Mouse (Mus musculus): ENCODE data around the gene Tmem30c. TPM values are rescaled to one million over a fixed set of nuclear protein-coding genes. Genes with fewer than 3 reads are reported as not detected.
A peak's percentile ranks its signal among the peaks of the same experiment; 100 is the strongest.

Tmem30c gene
- polyA plus RNA-seq, 1 experiment from 2014 or later = 0.24 TPM

DNA sequence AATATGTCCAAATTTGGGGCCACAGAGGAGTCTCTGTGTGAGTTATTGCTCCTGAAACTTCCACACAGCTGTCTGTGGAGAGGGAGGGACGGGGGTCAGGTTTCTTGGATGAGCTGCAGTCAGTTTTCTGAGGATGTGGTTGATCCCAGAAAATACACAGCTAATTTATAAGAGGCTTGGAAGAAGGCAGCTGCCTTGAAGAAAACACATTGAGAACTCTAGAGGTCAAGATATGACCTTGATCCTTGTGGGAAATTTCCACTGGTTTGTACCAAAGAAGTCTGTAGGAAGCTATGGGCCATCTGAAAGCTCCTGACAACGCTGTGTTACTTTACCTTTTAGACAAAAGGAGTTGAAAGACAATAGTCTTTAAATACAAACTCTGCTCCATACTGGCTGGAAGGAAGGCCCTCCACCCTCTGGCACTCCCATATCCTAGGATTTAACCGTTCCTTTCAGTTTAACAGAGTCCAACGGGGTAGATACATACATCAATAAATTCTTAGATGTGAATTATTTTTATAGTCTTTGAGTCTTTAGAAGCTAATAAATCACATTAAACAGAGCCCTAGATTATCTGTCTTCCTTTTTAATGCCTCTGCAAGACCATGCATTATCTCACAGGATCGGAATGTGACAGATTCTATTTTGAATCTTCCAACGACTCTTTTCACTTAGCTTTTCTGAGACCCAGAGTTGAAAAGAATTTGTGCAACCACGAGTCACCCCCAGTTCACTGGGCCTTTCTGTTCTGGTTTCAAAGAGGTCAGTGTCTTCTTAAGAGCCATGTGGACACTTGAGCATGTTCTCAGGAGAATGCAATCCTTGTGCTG is 40.9 kb downstream of the Tmem30c start:
- WGBS = 54% methylated on average over 7 of the region's 7 CpGs
- H3K27me3 ChIP-seq (ENCODE audit: control insufficient read depth, insufficient read depth, low read length) = no peaks in the 10 kb centered on the region
- H3K4me1 ChIP-seq (replicated peaks; ENCODE audit: control insufficient read depth, insufficient read depth, low read length) = no peaks in the 10 kb centered on the region
- DNase-seq (ENCODE audit: low spot score) (no peak), ATAC-seq (replicated peaks; ENCODE audit: low FRiP score) (no peak)
- no peak overlapping the region for H3K4me3 ChIP-seq (ENCODE audit: low read depth, low read length)
- no peak overlapping the region for H3K4me2 ChIP-seq (ENCODE audit: low read depth, low read length, severe bottlenecking)
- no peaks in the 10 kb centered on the region for H3K36me3 ChIP-seq (ENCODE audit: control insufficient read depth, insufficient read depth, low read length)
- no peak overlapping the region for H3K9ac ChIP-seq (ENCODE audit: low read length)
- no peaks in the 10 kb centered on the region for H3K9me3 ChIP-seq (ENCODE audit: control insufficient read depth, low read length)
- no peak overlapping the region for H3K27ac ChIP-seq (ENCODE audit: low read depth, low read length)

GRCm38 (mm10) chr16:57250991-57251390 is 41.7 kb downstream of the Tmem30c start:
- ATAC-seq (replicated peaks; ENCODE audit: low FRiP score) (no peak), DNase-seq (ENCODE audit: low spot score) (no peak)
- Histone ChIP-seq H3K27me3 (ENCODE audit: control insufficient read depth, insufficient read depth, low read length) (no peaks in the 10 kb centered on the region), H3K36me3 (ENCODE audit: control insufficient read depth, insufficient read depth, low read length) (no peaks in the 10 kb centered on the region), H3K9ac (ENCODE audit: low read length) (no peak overlapping the region), H3K4me2 (ENCODE audit: low read depth, low read length, severe bottlenecking) (no peak overlapping the region), H3K4me1 (replicated peaks; ENCODE audit: control insufficient read depth, insufficient read depth, low read length) (no peaks in the 10 kb centered on the region), H3K27ac (ENCODE audit: low read depth, low read length) (no peak overlapping the region), H3K4me3 (ENCODE audit: low read depth, low read length) (no peak overlapping the region), H3K9me3 (ENCODE audit: control insufficient read depth, low read length) (no peaks in the 10 kb centered on the region)
- WGBS = 88% methylated on average over 4 of the region's 4 CpGs

- Histone ChIP-seq H3K27me3 (ENCODE audit: control insufficient read depth, insufficient read depth, low read length) (no peaks in the 10 kb centered on the region), H3K4me3 (ENCODE audit: low read depth, low read length) (no peak overlapping the region), H3K9ac (ENCODE audit: low read length) (no peak overlapping the region), H3K4me1 (replicated peaks; ENCODE audit: control insufficient read depth, insufficient read depth, low read length) (no peaks in the 10 kb centered on the region), H3K27ac (ENCODE audit: low read depth, low read length) (no peak overlapping the region), H3K9me3 (ENCODE audit: control insufficient read depth, low read length) (no peaks in the 10 kb centered on the region), H3K4me2 (ENCODE audit: low read depth, low read length, severe bottlenecking) (no peak overlapping the region), H3K36me3 (ENCODE audit: control insufficient read depth, insufficient read depth, low read length) (no peaks in the 10 kb centered on the region)
- WGBS = 94% methylated on average over 4 of the region's 4 CpGs
- ATAC-seq (replicated peaks; ENCODE audit: low FRiP score) = no peak
- DNase-seq (ENCODE audit: low spot score) = no peak
Measured at GRCm38 (mm10) chr16:57247464-57247863, 45.2 kb downstream of the Tmem30c start.

DNA sequence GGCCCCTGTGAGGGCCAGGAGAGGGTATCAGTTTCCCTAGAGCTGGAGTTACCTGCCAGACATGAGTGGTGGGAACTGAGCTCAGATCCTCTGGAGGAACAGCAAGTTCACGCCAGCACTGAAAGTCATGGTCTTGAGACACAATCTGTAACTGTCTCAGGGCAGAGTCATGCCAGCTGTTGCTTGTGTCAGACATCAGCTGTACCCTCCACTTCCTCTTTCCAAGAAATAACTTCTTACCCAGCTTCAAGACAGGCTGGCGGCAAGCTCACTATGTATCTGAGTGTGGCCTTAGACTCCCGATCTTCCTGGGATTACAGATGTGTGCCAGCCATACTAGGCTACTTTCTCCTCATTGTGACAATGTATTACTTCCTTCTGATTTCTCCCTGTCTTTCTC is 46.1 kb downstream of the Tmem30c start:
- Histone ChIP-seq H3K4me1 (replicated peaks; ENCODE audit: control insufficient read depth, insufficient read depth, low read length) (no peaks in the 10 kb centered on the region), H3K9me3 (ENCODE audit: control insufficient read depth, low read length) (no peaks in the 10 kb centered on the region), H3K4me3 (ENCODE audit: low read depth, low read length) (no peak overlapping the region), H3K36me3 (ENCODE audit: control insufficient read depth, insufficient read depth, low read length) (no peaks in the 10 kb centered on the region), H3K9ac (ENCODE audit: low read length) (no peak overlapping the region), H3K27ac (ENCODE audit: low read depth, low read length) (no peak overlapping the region), H3K4me2 (ENCODE audit: low read depth, low read length, severe bottlenecking) (no peak overlapping the region), H3K27me3 (ENCODE audit: control insufficient read depth, insufficient read depth, low read length) (no peaks in the 10 kb centered on the region)
- ATAC-seq (replicated peaks; ENCODE audit: low FRiP score) (no peak), DNase-seq (ENCODE audit: low spot score) (no peak)
- WGBS = 95% methylated on average over 3 of the region's 3 CpGs

GRCm38 (mm10) chr16:57243858-57244248 is 48.8 kb downstream of the Tmem30c start:
- H3K4me1 ChIP-seq (replicated peaks; ENCODE audit: control insufficient read depth, insufficient read depth, low read length) = no peaks in the 10 kb centered on the region
- no peaks in the 10 kb centered on the region for H3K27me3 ChIP-seq (ENCODE audit: control insufficient read depth, insufficient read depth, low read length)
- 12% methylated on average over 6 of the region's 6 CpGs for WGBS
- peak; percentile 78 for DNase-seq (ENCODE audit: low spot score)
- H3K4me3 ChIP-seq (ENCODE audit: low read depth, low read length) = no peak overlapping the region
- 0 out of 2 replicates have a peak, but pooled peaks have one; percentile 21 for ATAC-seq (replicated peaks; ENCODE audit: low FRiP score)
- no peak overlapping the region for H3K9ac ChIP-seq (ENCODE audit: low read length)
- H3K9me3 ChIP-seq (ENCODE audit: control insufficient read depth, low read length) = no peaks in the 10 kb centered on the region
- no peaks in the 10 kb centered on the region for H3K36me3 ChIP-seq (ENCODE audit: control insufficient read depth, insufficient read depth, low read length)
- no peak overlapping the region for H3K4me2 ChIP-seq (ENCODE audit: low read depth, low read length, severe bottlenecking)
- no peak overlapping the region for H3K27ac ChIP-seq (ENCODE audit: low read depth, low read length)

DNA sequence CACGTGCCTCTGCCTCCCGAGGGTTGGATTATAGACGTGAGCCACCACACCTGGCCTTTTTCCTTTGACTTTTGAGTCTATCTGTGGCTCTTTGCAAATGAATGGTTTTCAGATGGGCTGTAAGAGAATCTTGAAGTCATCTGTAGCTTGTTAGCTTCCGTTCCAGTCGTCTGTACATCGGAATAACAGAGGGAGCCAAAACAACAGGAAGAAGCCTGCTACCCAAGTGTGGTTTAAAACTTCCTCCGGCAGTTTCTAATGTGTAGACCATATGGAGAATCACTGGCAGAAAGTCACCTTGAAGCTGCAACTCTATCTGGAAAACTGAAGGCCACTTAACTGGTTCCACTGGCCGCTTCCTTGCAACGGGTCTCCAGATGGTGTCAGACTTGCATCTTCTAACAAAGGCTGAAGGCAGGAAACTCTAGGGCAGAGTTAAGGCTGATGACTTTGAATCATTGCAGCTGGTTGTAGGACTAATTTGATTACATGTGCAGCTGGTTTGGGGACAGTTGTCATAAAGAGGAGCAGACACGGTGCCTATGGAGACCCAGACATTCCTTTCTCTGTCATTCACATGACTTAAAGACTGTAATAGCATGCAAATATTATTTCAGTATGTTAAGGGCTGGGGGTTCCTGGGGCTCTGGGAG is 49.3 kb downstream of the Tmem30c start:
- no peak overlapping the region for H3K9ac ChIP-seq (ENCODE audit: low read length)
- 63% methylated on average over 10 of the region's 10 CpGs for WGBS
- DNase-seq (ENCODE audit: low spot score) (no peak), ATAC-seq (replicated peaks; ENCODE audit: low FRiP score) (no peak)
- H3K4me2 ChIP-seq (ENCODE audit: low read depth, low read length, severe bottlenecking) = no peak overlapping the region
- no peak overlapping the region for H3K4me3 ChIP-seq (ENCODE audit: low read depth, low read length)
- H3K4me1 ChIP-seq (replicated peaks; ENCODE audit: control insufficient read depth, insufficient read depth, low read length) = no peaks in the 10 kb centered on the region
- H3K27ac ChIP-seq (ENCODE audit: low read depth, low read length) = no peak overlapping the region
- no peaks in the 10 kb centered on the region for H3K27me3 ChIP-seq (ENCODE audit: control insufficient read depth, insufficient read depth, low read length)
- H3K36me3 ChIP-seq (ENCODE audit: control insufficient read depth, insufficient read depth, low read length) = no peaks in the 10 kb centered on the region
- H3K9me3 ChIP-seq (ENCODE audit: control insufficient read depth, low read length) = no peaks in the 10 kb centered on the region

- no peak overlapping the region for H3K4me2 ChIP-seq (ENCODE audit: low read depth, low read length, severe bottlenecking)
- ATAC-seq (replicated peaks; ENCODE audit: low FRiP score) = no peak
- H3K9me3 ChIP-seq (ENCODE audit: control insufficient read depth, low read length) = no peaks in the 10 kb centered on the region
- H3K4me1 ChIP-seq (replicated peaks; ENCODE audit: control insufficient read depth, insufficient read depth, low read length) = no peaks in the 10 kb centered on the region
- no peak for DNase-seq (ENCODE audit: low spot score)
- H3K27ac ChIP-seq (ENCODE audit: low read depth, low read length) = no peak overlapping the region
- no peaks in the 10 kb centered on the region for H3K36me3 ChIP-seq (ENCODE audit: control insufficient read depth, insufficient read depth, low read length)
- no peaks in the 10 kb centered on the region for H3K27me3 ChIP-seq (ENCODE audit: control insufficient read depth, insufficient read depth, low read length)
- no peak overlapping the region for H3K4me3 ChIP-seq (ENCODE audit: low read depth, low read length)
- 86% methylated on average over 5 of the region's 5 CpGs for WGBS
- H3K9ac ChIP-seq (ENCODE audit: low read length) = no peak overlapping the region
Measured at GRCm38 (mm10) chr16:57242857-57243204, 49.8 kb downstream of the Tmem30c start.

GRCm38 (mm10) chr16:57235871-57236510 is 56.7 kb downstream of the Tmem30c start:
- Histone ChIP-seq H3K4me2 (ENCODE audit: low read depth, low read length, severe bottlenecking) (no peak overlapping the region), H3K36me3 (ENCODE audit: control insufficient read depth, insufficient read depth, low read length) (no peaks in the 10 kb centered on the region), H3K9ac (ENCODE audit: low read length) (no peak overlapping the region), H3K4me1 (replicated peaks; ENCODE audit: control insufficient read depth, insufficient read depth, low read length) (no peaks in the 10 kb centered on the region), H3K27ac (ENCODE audit: low read depth, low read length) (no peak overlapping the region), H3K4me3 (ENCODE audit: low read depth, low read length) (no peak overlapping the region), H3K9me3 (ENCODE audit: control insufficient read depth, low read length) (no peaks in the 10 kb centered on the region), H3K27me3 (ENCODE audit: control insufficient read depth, insufficient read depth, low read length) (no peaks in the 10 kb centered on the region)
- WGBS = 65% methylated on average over 7 of the region's 7 CpGs
- DNase-seq (ENCODE audit: low spot score) (no peak), ATAC-seq (replicated peaks; ENCODE audit: low FRiP score) (no peak)

All from forebrain, embryonic 11.5 days (tissue).